Mouse (Mus musculus): Measurements from ENCODE around the gene Gipr.
A peak's percentile ranks its signal among the peaks of the same experiment; 100 is the strongest.

Gene Gipr

GRCm38 (mm10) chr7:19148180-19148874 is 17.6 kb downstream of the Gipr start:
- no peak for DNase-seq

GRCm38 (mm10) chr7:19147497-19148045 is 18.4 kb downstream of the Gipr start:
- DNase-seq, result no peak

GRCm38 (mm10) chr7:19146793-19147192 is 19.1 kb downstream of the Gipr start:
- DNase-seq, result no peak

- DNase-seq, result peak; percentile 71 to 74
These were observed 28.5 kb downstream of the Gipr start for GRCm38 (mm10) chr7:19137380-19137779.

- no peak for DNase-seq
These were observed 29.1 kb downstream of the Gipr start for GRCm38 (mm10) chr7:19136673-19137334.

- DNase-seq, result no peak
These were observed 29.8 kb downstream of the Gipr start for GRCm38 (mm10) chr7:19136168-19136567.

GRCm38 (mm10) chr7:19131324-19131848 is 34.5 kb downstream of the Gipr start:
- peak; percentile 98 to 99 for DNase-seq

GRCm38 (mm10) chr7:19130657-19131056 is 35.3 kb downstream of the Gipr start:
- peak; percentile 37 to 47 for DNase-seq

- no peak for DNase-seq
These were observed 36.5 kb downstream of the Gipr start for GRCm38 (mm10) chr7:19129396-19129795.

- no peak for DNase-seq
These were observed 38.2 kb downstream of the Gipr start for GRCm38 (mm10) chr7:19127744-19128143.

- DNase-seq, result no peak
These were observed 41.2 kb downstream of the Gipr start for GRCm38 (mm10) chr7:19124713-19125112.

GRCm38 (mm10) chr7:19121686-19122085 is 44.2 kb downstream of the Gipr start:
- no peak for DNase-seq

GRCm38 (mm10) chr7:19119631-19120429 is 46.1 kb downstream of the Gipr start, which contains the start of gene Fbxo46:
Gene Fbxo46, plus strand, starts transcription at chr7:19119859.
- DNase-seq, result peak; percentile 94 to 95

GRCm38 (mm10) chr7:19119083-19119482 is 46.8 kb downstream of the Gipr start:
- peak; percentile 33 to 49 for DNase-seq

- DNase-seq, result peak; percentile 87 to 88
These were observed 47.7 kb downstream of the Gipr start, which contains the start of gene Gm4969 for GRCm38 (mm10) chr7:19118028-19118771. Gene Gm4969, minus strand, starts transcription at chr7:19118368.

- no peak for DNase-seq
These were observed 56.4 kb downstream of the Gipr start for GRCm38 (mm10) chr7:19109565-19109964.

- DNase-seq, result no peak
These were observed 58.5 kb downstream of the Gipr start for GRCm38 (mm10) chr7:19107436-19107835.

Measured in cerebellum, postnatal 10 days (tissue).